Comparison of ENCODE assay signal across 8 mouse cellular contexts in the genomic region with DNA sequence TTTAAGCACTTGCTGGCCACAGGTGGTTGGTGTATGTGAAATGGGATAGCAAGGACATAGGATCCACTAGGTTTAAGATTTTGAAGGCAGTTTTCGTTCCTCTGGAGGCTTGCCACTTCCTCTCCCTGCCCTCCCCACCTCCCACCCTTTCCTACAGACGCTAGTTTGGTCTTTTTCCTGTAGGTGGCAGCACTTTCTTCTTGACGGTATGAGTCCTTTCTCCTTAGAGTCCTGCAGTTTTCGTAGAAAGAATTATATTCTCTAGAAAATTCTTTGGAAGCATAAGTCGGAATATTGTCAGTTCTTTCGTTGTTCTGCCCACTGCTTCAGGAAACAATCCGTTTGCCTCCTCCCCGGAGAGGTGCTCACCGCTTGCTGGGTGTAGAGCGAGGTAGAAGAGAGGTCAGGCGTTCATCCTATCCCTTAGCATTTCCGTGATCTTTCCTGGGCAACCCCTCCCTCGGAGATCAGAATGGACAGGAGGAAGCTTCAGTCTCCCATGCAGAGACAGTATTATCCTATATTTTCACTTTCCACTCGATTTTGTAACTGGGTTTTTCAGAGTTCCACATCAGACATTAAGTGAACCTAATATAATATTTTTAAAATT.
DNase-seq lines count a peak whose midpoint lies in the region; ATAC-seq lines count a peak whose summit lies in the region.
"Not testable (repeated sequence)": the region's sequence is repeated elsewhere in the genome, so short reads cannot be mapped to it uniquely, and the experiment has no call there.

No protein-coding gene starts in this region.

- H3K27me3 ChIP-seq in forebrain, embryonic 12.5 days; heart, embryonic 16.5 days (ENCODE audit: control insufficient read depth, insufficient read depth, low read length); midbrain, embryonic 12.5 days: not testable (repeated sequence)

- peak; percentile 39 to 44 for DNase-seq in B cell, adult 2 months
- peak; percentile 26 for DNase-seq in kidney, adult 8-10 months
- peak; percentile 11 for DNase-seq in left cerebral cortex, postnatal 36 days (ENCODE audit: low spot score in 2 of 2)
- DNase-seq in right cerebral cortex, postnatal 10 days (ENCODE audit: low spot score in 2 of 2): peak; percentile 51 to 54

- H3K36me3 ChIP-seq in forebrain, embryonic 12.5 days (replicated peaks); heart, embryonic 16.5 days (ENCODE audit: control insufficient read depth, insufficient read depth); midbrain, embryonic 12.5 days: not testable (repeated sequence)

- H3K9me3 ChIP-seq in forebrain, embryonic 12.5 days; heart, embryonic 16.5 days (replicated peaks; ENCODE audit: control insufficient read depth, low read length); midbrain, embryonic 12.5 days: not testable (repeated sequence)

- peak; percentile 58 for ATAC-seq in cerebellum, adult (ENCODE audit: insufficient number of reproducible peaks, low FRiP score, low TSS enrichment)
- peak; percentile 68; the same call in 1 of the 2 replicates for ATAC-seq in forebrain, embryonic 12.5 days (ENCODE audit: low FRiP score)
- ATAC-seq in heart, embryonic 16.5 days (replicated peaks; ENCODE audit: extremely low read depth, insufficient read depth, low FRiP score): not testable (repeated sequence)
- ATAC-seq in midbrain, embryonic 12.5 days (ENCODE audit: low FRiP score, low read depth): peak; percentile 72; the same call in 1 of the 2 replicates

- H3K27ac ChIP-seq in forebrain, embryonic 12.5 days; heart, embryonic 16.5 days (ENCODE audit: low read length); midbrain, embryonic 12.5 days (replicated peaks): not testable (repeated sequence)

- H3K4me2 ChIP-seq in forebrain, embryonic 12.5 days: not testable (repeated sequence)
- H3K4me2 ChIP-seq in heart, embryonic 16.5 days (ENCODE audit: low read depth, low read length): peak overlapping the region; percentile 59
- H3K4me2 ChIP-seq in midbrain, embryonic 12.5 days (replicated peaks): peak overlapping the region; percentile 31; the same call in 1 of the 2 replicates

- 25% methylated on average over 14 of the region's 14 CpGs for WGBS in forebrain, embryonic 12.5 days
- WGBS in heart, embryonic 16.5 days: 14% methylated on average over 14 of the region's 14 CpGs
- 31% methylated on average over 14 of the region's 14 CpGs for WGBS in midbrain, embryonic 12.5 days

- not testable (repeated sequence) for H3K4me1 ChIP-seq in forebrain, embryonic 12.5 days; heart, embryonic 16.5 days (ENCODE audit: control insufficient read depth, insufficient read depth, low read length); midbrain, embryonic 12.5 days

- not testable (repeated sequence) for H3K4me3 ChIP-seq in forebrain, embryonic 12.5 days (replicated peaks); midbrain, embryonic 12.5 days
- H3K4me3 ChIP-seq in heart, embryonic 16.5 days (ENCODE audit: low read length): peak overlapping the region; percentile 34

- not testable (repeated sequence) for H3K9ac ChIP-seq in forebrain, embryonic 12.5 days; heart, embryonic 16.5 days (ENCODE audit: low read length); midbrain, embryonic 12.5 days (replicated peaks)

- intact Hi-C loops in left cerebral cortex, postnatal 36 days (cut with DNase I): not testable (repeated sequence)
